Mouse (Mus musculus) CD4-positive naive resting alpha-beta T cell, adult 57 days (primary cell): ENCODE measurements around the gene Fbxw26. TPM values are rescaled to one million over a fixed set of nuclear protein-coding genes. Genes with fewer than 3 reads are reported as not detected.

Experiments used
- total RNA-seq: library from RNA; stranded (reverse); gene quantifications from one replicate; pipeline ENCODE4 v1.2.4, GENCODE M21; 2023

Fbxw26 gene
- total RNA-seq = not detected

DNA sequence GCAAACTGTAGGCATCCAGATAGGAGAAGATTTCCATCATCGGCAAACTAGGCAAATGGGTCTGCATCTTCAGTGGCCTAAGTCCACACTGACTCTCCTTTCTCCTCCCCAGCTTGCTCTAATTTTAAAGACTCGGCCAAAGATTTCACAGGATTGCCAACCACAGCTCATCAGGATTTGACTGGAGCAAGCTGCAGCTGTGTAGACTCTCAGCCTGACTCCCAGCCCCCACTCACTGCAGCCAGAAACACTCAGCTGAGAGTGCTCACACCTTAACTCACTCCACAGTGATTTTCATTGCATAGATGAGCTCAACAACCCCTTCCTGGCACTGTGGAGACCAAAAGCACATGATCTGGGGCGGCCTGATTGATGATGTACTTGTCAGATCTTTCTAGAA, at the start of gene Fbxw26:
TSS of gene Fbxw26 (minus strand) at position 101 of the 400 bp plus-strand sequence.

DNA sequence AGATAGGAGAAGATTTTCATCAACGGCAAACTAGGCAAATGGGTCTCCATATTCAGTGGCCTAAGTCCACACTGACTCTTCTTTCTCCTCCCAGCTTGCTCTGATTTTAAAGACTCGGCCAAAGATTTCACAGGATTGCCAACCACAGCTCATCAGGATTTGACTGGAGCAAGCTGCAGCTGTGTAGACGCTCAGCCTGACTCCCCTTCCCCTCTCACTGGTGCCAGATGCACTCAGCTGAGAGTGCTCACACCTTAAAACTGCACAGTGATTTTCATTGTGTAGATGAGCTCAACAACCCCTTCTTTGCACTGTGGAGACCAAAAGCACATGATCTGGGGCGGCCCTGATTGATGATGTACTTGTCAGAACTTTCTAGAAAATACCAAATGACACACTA, 44.7 kb upstream of the Fbxw26 start, which contains the start of gene Fbxw27:
TSS of gene Fbxw27 (minus strand) at position 101 of the 400 bp plus-strand sequence.

DNA sequence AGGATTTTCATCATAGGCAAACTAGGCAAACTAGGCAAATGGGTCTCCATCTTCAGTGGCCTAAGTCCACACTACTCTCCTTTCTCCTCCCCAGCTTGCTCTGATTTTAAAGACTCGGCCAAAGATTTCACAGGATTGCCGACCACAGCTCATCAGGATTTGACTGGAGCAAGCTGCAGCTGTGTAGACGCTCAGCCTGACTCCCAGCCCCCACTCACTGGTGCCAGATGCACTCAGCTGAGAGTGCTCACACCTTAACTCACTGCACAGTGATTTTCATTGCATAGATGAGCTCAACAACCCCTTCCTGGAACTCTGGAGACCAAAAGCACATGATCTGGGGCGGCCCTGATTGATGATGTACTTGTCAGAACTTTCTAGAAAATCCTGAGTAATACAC, 43.3 kb downstream of the Fbxw26 start, which contains the start of gene Fbxw18:
TSS of gene Fbxw18 (minus strand) at position 101 of the 400 bp plus-strand sequence.

Other genes with a start within 250 kb of the Fbxw26 start
- gene Fbxw15, start 177.8 kb downstream of the Fbxw26 start, total RNA-seq = not detected
- not detected for gene Fbxw24, start 120.0 kb downstream of the Fbxw26 start, total RNA-seq
- not detected for gene Fbxw25, start 81.4 kb downstream of the Fbxw26 start, total RNA-seq
- gene Fbxw18, start 43.4 kb downstream of the Fbxw26 start, total RNA-seq = not detected
- gene Fbxw27, start 44.6 kb upstream of the Fbxw26 start, total RNA-seq = not detected
- gene Spink8, start 66.2 kb upstream of the Fbxw26 start, total RNA-seq = not detected
- gene Nme6, start 86.7 kb upstream of the Fbxw26 start, total RNA-seq = 7.0 TPM
- gene Camp, start 103.5 kb upstream of the Fbxw26 start, total RNA-seq = 2.2 TPM
- gene Cdc25a, start 129.5 kb upstream of the Fbxw26 start, total RNA-seq = 11.1 TPM
- gene Map4, start 185.4 kb upstream of the Fbxw26 start, total RNA-seq = 88.2 TPM